Mouse (Mus musculus) lung, postnatal 0 days (tissue): ENCODE measurements around the gene Mdh1.

Experiments used
- CTCF ChIP-seq: IDR thresholded peaks from 2 replicates; pipeline ENCODE4 v1.5.1; 2016; ENCODE audit warnings: antibody characterized with exemption, mild to moderate bottlenecking
- EP300 ChIP-seq: IDR thresholded peaks from 2 replicates; pipeline ENCODE4 v1.6.1; 2016; ENCODE audit warnings: antibody characterized with exemption, mild to moderate bottlenecking, control low read depth

- TF ChIP-seq EP300: no peak
- TF ChIP-seq CTCF: no peak
These were observed 27.1 kb downstream of the Mdh1 start for GRCm38 (mm10) chr11:21545021-21545420.
